Mouse (Mus musculus) testis, postnatal 10 days (tissue): ENCODE measurements around the gene Kcnmb3.

Experiments
- DNase-seq: peaks from one replicate; pipeline ENCODE4 v3.0.0; 2021; ENCODE audit warnings: low spot score

The Kcnmb3 gene

DNA sequence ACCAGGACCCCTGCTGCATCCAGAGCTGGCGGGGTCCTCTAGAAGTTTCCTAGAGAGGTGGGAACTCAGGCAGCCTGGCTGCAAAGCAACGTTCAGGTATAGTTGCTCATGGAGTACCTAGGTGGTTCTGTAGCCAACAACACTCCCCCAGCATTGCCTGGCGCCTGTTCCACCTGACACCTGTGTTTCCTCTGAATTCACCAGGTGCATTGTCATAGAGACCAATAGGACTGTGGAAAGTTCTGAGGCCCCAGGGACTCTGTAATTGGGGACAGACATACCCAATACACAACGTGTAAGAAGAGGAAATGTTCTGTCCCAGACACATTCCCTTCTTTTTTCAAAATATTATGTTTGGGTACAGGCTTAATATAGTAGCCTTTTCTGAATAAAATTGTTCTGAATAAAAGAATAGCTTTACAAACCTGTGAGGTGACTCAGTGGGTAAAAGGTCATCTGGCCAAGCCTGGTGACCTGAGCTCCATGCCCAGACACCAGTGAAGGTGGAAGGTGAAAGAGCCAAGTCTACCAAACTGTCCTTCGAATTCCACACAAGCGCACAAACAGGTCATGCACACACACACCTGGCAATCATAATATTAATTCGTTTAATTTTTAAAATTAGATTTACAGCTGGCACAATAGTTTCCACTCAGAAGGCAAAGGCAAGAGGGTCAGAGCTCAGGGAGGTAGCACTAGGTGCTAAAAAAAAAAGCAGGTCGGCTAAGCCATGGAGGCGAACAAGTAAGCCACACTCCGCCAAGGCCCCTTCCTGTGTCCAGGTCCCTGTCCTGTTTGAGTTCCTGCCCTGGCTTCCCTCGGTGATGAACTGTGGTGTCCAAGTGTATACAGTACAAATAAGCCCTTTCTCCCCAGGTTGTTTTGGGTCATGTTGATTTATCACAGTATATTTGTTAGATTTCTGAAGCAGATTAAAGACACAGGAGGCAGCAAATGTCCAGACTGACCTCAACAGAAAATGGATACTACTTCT is at the start of gene Kcnmb3:
Gene Kcnmb3, minus strand, starts transcription at position 135 of the 994 bp plus-strand sequence.
- no peak for DNase-seq

DNA sequence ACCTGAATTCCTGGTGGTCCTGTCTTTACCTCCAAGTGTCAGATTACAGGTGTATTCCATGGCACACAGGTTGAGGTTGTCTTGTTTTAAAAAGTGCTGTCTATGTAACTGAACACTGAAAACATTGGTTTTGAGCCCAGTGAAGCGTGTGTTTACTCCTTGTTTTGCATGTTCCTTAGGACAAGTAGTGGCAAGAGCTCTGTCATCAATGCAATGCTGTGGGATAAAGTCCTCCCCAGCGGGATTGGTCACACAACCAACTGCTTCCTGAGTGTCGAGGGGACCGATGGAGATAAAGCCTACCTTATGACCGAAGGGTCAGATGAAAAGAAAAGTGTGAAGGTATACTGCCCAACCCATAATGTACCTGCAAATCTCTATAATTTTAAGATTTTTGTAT is 46.1 kb upstream of the Kcnmb3 start:
- DNase-seq = no peak

DNA sequence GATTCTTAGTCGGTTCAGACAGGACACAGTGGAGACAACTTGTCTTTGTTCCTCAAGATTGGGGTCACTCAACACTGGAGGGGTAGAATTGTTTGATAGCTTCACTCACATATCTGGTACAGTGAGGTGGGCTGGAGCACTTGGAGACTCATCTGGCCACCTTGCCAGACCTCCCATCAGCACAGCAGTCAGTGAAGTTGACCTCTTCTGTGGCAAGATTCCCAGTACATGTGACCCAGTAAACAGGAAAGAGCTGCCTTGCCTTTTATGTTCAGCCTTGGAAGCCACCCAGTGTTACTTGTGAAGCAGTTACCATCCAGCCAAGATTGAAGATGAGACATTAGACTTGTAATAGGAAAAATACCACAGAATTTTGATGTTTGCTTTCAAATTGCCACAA is 45.5 kb upstream of the Kcnmb3 start:
- no peak for DNase-seq

DNA sequence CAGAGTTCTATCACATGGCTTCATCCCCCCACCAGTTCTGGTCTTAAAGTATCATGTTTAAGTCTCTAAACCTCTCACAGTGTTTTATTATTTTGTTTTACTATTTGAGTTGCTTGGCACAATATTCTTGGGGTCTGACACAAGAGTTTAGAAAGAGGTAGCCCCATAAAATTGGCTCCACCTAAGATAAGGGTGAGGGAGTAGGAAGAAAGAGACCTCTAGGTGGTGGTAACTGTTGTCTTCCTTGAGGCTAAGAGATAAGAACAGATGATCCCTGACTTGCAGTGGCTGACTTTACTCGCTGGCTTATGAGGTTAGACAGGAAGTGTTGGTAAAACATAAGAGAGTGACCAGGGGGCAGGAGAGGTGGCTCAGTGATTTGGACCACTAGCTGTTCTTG is 43.7 kb upstream of the Kcnmb3 start:
- DNase-seq = no peak

DNA sequence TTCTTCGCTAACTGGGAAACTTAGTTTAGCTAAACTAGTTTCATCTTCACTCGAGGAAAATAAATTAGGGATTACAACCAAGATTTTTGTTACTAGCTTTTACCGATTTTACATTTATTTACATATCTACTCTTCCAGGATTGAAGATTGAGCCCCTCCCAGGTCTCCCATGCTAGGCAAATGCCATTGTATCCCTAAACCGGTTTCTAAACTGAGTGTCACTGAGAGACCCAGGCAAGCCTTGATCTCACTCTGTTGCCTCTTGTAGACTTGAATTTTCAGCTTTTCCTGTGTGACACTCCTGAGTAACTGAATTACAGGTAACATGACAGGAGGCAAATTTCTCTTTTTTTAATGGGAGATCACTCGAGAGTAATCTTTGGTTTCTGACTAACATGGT is 38.0 kb upstream of the Kcnmb3 start:
- DNase-seq = no peak

DNA sequence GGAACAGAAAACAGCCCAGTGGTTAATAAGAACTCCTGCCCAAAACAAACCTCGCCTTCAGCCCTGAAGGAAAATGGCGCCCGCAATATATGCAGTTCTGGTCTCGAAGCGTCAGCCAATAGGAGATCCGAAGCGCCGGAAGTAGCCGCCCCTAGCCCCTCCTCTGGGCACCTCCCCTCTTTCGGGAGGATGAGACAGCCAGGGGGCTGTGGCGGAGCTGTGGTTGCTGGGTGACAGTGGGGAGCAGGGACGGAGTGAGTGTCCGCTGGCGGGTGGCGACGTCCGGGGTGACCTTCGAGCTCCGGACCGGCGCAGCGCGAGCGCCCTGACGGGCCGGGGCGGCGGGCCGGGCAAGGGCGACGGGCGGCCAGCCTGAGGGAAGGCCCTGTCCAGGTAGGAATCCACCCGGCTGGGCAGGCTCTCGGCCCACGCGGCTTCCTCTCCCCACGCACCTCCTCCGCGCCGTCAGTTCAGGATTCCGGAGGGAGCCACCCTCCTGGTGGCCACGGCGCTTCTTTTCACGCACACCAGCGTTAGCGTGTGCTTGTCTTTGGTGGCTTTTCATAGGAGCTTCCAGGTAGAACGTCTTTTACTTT is 37.4 kb upstream of the Kcnmb3 start, which contains the start of gene Mfn1:
Gene Mfn1, plus strand, starts transcription at position 163 of the 596 bp plus-strand sequence.
- DNase-seq = peak; percentile 92

DNA sequence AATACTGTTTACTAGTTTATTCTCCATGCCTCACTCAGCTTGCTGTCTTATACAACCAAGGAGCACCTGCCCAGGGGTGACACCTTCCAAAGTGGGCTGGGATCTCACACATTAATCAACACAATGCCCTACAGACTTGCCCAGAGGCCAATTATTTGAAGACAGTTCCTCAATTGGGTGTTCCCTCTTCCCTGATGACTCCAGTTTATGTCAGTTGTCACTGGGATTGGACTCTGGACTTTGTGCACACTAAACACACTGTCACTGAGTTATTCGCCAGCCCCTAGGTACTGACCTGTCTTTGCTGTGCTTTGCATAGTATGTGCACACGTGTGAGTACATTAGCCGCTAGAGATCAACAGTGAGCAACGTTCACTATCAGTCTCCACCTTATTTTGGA is 35.1 kb upstream of the Kcnmb3 start:
- no peak for DNase-seq

DNA sequence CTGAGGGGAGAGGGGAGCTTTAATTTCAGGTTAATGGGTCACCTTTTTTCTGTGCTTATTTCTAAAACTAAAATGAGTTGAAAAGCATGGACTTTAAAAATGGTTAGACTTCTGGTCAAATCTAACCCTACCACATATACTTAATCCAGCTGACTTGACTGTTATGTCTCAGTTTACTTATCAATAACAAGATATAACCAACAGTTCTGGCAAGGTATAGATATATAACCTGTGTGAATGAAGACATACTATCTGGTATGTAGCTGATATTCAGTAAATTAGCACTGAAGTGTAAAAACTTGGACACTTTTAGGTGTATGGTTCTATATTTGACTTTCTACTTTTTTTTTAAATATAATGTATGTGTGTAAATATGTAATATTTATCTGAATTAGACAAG is 21.5 kb upstream of the Kcnmb3 start:
- no peak for DNase-seq

DNA sequence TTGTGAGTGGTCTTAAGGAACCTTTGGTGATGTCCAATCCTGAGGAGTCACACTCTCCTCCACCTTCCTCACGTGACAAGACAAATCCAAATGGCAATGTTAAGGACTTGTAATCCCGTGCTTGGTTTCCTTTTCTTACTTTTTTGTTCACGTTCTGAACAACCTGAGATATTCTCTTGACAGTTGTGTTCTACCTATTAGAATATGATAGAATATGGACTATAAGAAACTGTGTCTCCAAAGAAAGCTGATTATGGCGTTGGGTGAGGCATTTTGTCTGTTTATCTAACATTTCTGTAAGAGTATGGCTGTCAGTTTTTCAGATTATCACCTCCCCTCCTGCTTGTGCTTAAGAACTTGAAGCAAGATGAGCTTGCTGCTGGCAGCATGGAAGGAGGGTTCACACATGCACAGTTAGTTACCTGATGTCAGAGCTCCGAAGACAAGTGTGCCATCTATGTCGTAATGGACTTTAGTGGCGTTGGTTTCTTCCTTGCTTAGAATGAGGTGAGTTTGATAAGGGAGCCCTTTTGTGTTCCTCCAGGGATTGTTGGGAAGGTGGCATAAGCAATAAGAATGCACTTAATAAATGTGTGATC is 20.8 kb upstream of the Kcnmb3 start:
- DNase-seq = no peak

DNA sequence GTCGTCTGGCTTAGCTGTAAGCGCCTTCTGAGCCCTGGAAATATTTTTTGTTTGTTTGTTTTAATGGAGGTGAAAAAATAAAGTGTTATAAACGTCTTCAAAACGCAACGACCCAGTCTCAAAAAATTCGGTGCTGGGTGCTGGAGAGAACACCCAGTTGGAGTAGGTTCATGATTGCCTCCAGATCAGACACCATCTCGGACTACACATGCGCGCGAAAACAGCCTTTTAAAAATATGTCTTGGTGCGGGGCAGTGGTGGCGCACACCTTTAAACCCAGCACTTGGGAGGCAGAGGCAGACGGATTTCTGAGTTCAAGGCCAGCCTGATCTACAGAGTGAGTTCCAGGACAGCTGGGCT is 19.1 kb upstream of the Kcnmb3 start:
- no peak for DNase-seq

DNA sequence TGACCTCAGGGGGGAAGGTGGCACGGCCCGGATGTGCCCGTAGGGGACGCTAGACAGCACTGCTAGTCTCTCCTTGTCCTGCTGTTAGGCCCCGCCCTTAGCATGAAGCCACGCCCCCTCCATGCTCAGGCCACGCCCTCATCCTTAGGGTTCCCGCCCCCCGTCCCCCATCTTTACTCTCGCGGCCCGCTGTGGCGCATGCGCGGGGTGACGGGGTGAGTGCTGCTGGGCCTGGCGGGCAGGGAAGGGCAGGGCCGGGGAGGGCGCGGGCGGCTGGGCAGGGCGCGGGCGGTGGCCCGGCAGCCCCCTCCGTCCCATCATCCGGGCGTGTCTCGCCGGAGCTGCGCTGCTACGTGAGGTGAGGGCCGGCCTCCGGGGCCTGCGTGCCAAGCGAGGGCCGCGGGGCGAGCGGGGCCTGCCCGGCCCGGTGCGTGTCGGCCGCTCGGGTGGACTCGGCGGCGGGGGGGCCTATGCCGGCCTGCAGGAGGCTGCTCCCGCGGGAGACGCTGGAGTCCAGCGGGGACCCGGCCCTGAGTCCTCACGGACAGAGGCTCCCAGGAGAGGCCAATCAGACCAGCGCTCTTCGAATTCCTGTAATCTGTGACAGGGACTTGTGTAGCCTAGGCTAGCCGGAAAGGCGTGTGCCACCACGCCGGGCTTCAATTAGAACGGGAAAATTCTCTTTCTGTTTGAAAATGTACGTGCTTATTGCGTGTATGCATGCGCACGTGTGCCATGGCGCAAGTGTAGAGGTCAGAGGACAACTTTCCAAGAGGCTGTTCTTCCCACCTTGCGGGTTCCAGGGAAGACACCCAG is 18.6 kb upstream of the Kcnmb3 start:
- DNase-seq = peak; percentile 99

DNA sequence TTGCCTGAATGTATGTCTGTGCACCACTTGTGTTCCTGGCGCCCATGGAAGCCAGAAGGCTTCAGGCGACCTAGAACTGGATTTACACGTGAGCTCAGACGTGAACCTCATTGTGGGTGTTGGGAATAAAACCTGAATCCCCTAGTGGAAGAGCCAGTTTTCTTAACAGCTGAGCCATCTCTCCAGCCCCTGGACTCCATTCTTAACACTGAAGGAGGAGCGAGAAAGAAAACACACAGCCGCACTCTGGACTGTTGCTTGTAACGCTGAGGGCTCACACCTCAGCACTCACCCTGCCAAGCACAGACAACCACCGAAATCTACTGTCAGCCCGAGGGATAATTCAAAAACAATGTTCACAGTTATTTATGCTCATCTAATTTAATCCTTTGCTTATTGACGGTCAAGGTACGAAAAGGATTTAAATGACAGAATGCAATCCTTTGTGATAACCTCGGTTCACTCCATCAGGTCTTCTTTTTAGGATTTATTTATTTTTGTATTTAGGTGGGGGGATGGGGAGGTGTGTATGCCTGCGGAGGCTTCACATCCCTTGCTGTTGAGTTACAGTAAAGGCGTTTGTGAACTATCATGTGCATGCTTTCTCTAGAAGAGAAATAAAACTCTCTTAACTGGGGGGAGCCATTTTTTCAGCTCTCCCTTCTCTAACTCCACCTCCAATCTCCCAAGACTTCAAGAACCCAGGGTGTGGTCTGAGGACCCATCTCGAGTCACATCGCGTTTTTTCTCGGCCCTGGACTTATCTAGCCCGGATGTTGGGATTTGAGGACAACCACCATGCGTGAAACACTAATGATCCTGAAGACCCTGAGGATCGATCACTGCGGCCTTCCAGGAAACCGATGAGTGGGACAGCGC is 17.7 kb upstream of the Kcnmb3 start, which contains the start of gene Zfp639:
Gene Zfp639, plus strand, starts transcription at position 764 of the 879 bp plus-strand sequence.
- no peak for DNase-seq

DNA sequence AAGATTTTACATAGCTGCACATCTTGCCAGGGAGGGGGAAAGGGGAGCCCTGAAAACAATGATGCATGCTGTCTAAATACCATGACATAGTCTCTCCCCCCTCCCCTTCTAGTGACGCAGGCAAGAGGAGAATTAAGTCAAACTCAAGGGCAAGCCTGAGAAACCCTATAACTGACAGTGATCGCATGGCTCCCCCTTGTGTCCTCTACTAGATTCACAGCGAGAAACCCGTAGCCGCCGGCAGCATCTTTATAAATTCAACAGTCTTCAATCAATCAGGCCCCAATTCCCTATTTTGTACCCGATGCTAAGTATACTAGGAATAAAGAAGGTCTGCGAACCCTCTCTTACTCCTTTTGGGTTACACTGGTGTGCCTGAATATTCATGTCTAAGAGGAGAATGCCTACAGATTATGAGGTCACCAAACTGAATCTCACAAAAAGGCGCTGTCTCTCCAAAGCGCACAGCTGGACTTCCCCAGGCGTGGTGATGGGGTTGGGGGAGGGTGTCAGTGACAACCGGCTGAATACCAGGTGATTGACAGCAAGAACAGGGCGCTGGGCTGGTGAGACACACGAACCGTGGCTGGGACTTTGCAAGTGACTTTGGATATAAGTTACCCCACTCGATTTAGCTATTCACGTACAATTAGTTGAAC is 16.8 kb upstream of the Kcnmb3 start:
- peak; percentile 69 for DNase-seq

DNA sequence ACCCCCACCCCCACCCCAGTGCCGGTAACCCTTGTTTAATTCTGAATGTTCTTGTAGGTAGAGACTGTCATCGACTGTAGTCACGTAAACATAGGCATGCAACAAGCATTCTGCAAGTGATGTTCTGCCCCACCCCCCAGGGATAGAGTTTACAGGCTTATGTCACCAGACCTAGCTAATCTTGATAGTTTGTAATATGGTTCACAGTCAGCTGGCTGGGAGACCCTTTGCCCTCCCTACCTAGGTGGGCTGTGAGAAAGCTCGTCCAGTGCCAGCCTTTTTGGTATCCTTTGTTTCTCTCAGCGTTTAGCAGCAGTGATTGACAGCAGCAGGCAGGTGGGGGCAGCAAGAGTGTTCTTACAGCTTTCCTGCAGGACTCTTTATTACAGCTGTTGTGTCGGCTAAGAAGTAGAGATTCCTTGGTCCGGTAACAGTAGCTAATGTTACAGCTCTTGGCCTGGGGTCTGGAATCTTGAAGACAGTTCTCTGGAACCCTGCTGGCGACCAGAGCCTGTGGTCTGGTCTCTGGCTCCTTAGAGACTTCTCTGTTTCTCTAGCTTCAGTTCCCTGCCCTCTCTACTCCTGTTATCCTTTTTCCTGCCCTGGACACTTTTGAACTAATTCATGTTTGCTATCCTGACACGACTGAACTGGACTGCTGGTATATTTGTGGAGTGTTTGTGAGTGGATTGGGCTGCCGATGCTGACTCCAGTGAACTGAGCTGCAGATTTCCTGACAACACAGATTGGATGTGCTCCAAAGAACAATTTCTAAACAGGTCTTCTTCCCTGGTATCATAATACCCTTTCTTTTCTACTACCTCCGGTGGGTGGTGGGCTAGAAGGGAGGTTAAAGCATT is 14.6 kb upstream of the Kcnmb3 start:
- DNase-seq = no peak

DNA sequence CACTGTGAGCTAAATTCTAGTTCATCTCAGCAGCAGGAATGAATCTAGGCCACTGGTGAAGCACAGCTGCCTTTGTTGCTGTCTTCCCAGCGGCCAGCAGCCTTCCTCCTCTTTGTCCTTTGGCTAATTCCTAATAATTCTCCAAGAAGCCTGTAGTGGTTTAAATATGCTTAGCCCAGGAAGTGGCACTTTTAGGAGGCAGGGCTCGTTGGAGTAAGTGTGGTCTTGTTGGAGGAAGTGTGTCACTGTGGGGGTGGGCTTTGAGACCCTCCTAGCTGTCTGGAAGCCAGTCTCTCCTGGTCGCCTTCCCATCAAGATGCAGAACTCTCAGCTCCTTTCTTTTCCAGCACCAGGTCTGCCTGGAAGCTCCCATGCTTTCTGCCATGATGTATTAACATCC is 13.8 kb upstream of the Kcnmb3 start:
- DNase-seq = no peak

DNA sequence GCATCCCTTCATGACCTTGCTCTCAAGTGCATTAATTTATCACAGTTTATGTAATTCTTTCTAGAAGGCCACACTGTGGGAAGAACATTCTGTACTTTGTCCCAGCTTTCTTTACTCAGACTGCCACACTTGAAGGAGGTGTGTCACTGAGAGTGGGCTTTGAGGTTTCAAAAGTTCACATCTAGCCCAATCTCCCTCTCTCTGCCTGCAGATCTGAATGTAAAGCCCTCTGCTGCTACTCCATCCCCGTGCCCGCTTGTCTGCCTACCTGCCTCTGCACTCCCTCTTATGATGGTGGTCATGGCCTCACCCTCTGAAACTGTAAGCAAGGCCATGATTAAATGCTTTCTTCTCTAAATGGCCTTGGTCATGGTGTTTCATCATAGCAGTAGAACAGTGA is 8.3 kb upstream of the Kcnmb3 start:
- no peak for DNase-seq

DNA sequence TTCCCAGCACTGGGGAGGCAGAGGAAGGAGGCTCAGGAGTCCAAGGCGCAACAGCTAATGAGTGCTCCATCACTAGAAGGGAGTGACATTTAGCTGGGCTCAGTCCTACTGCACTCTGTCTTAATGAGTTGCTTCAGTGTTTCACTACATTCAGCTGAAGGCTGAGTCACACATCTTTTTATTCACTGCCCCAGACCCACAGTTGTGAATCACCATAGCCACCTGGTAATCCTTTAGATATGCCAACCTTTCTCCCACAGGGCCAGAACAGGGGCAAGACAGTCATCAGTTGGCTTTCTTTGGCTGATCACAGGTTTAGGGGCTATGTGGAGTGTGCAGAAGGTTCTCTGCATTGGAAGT is 4.7 kb upstream of the Kcnmb3 start:
- DNase-seq = no peak

DNA sequence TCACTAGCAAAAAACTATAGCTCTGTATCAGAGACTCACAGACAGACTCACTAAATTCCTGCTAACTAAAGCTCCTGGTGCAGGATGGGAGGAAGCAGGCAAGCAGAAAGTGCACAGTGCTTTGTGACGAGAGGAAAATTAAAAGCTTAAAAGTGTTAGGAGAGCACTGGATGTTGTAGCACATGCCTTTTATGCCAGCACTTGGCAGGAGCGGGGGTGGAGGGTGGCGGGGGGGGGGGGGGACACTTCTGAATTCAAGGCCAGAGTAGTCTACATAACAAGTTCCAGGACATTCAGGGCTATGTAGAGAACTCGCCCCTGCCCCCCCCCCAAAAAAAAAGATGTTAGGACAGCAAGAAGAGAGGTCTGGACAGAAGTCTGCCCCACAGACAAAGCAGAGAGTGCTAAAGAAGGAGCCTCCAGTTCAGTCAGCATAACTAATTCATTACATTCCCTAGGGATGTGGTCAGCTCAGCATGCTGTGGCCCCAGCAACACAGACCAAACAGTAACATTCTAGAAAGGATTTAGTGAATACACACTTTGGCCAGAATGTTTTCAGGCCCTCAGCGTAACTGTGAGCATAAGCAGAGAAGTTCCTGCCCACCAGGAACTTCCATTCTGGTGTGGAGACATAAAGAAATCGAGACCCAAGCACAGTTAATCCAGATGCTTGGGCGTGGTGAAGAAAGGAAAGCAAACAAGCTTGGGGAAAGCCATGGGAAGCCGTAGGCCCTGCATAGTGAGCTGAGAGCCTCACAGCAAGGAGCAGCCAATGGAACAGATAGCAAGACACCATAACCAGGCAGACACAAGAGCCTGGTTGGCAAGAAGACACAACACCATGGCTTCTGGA is 4.1 kb upstream of the Kcnmb3 start:
- no peak for DNase-seq
